Mouse (Mus musculus): ENCODE measurements at regions not wholly inside any gene's neighbourhood (a gene's known extent, or its start where the extent isn't known, plus 50 kb on each side); places are given as distances from the start of the nearest gene placed in this dataset.

DNA sequence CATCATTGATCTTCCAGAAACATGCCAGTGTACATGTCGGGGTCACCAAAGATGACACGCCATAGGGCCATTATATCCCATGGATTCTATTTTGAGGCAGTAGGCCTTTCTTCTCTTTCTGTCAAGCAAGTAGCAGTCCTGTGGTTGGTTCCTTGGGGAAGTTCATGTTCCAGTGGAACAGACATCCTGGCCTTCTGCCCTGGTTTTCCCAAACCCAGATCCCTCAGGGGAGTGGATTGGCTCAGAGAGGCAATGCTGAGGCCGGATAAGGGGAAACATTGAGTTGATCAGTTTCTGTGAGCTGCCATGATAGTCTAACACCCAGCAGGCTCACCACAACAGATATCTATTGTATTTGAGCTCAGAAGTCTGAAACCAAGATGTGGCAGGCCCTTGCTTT, 125.9 kb downstream of the Pdgfra start:
- TF ChIP-seq CTCF (IDR thresholded peaks at IDR 0.05; ENCODE audit: low read depth) (no peak), EP300 (IDR thresholded peaks at IDR 0.05; ENCODE audit: low read depth) (no peak)

All from liver, postnatal 0 days (tissue).